Mouse (Mus musculus) liver, embryonic 14.5 days (tissue): ENCODE data around the gene Grhl3. TPM values are rescaled to one million over a fixed set of nuclear protein-coding genes. Genes with fewer than 3 reads are reported as not detected.

Experiments used
- ATAC-seq: fragments of 200-750 bp; cut with Nextera tagmentation; 2 replicates; pipeline ENCODE4 v1.8.0; 2017; ENCODE audit warnings: moderate number of reproducible peaks, mild to moderate bottlenecking, moderate library complexity; ENCODE audit not compliant: insufficient read depth
- DNase-seq, 3 experiments: peaks; one replicate each; pipeline ENCODE4 v3.0.0-alpha.2; 2012 to 2013; ENCODE audit warnings: low read depth in 3 of 3, low spot score in 3 of 3
- H3K27ac ChIP-seq: fragments of 300-500 bp; sonication (generic); 2 replicates; pipeline ENCODE4 v1.5.1; 2014; ENCODE audit warnings: moderate library complexity, mild to moderate bottlenecking, control low read depth, inconsistent platforms
- H3K27me3 ChIP-seq: fragments of 300-500 bp; sonication (generic); 2 replicates; pipeline ENCODE4 v1.6.1; 2014; ENCODE audit warnings: mild to moderate bottlenecking, low read length, moderate library complexity; ENCODE audit not compliant: control insufficient read depth, insufficient read depth
- H3K36me3 ChIP-seq: fragments of 300-500 bp; sonication (generic); replicated peaks from 2 replicates; pipeline ENCODE4 v1.6.1; 2014; ENCODE audit warnings: low read depth; ENCODE audit not compliant: control insufficient read depth, insufficient read depth
- H3K4me1 ChIP-seq, 2 experiments: fragments of 200-500 bp in 1 of 2; fragments of 300-500 bp in 1 of 2; sonication (generic) in 1 of 2; replicated peaks; 2 replicates each; pipeline ENCODE4 v1.6.1; 2012 to 2014; ENCODE audit warnings: antibody characterized with exemption in 1 of 2, inconsistent platforms in 1 of 2, low read length in 1 of 2; ENCODE audit not compliant: control insufficient read depth in 2 of 2, insufficient read depth in 2 of 2
- H3K4me2 ChIP-seq: fragments of 300-500 bp; sonication (generic); 2 replicates; pipeline ENCODE4 v1.6.1; 2014; ENCODE audit warnings: low read depth, mild to moderate bottlenecking, control low read depth, moderate library complexity
- H3K4me3 ChIP-seq, 2 experiments: fragments of 200-500 bp in 1 of 2; fragments of 300-500 bp in 1 of 2; sonication (generic) in 1 of 2; 2 replicates each; pipeline ENCODE4 v1.5.1; 2012 to 2014; ENCODE audit warnings: low read depth in 2 of 2, low read length in 2 of 2, mild to moderate bottlenecking in 2 of 2, control low read depth in 1 of 2, inconsistent platforms in 1 of 2, moderate library complexity in 1 of 2; ENCODE audit not compliant: insufficient read depth in 1 of 2
- H3K9ac ChIP-seq: fragments of 300-500 bp; sonication (generic); replicated peaks from 2 replicates; pipeline ENCODE4 v1.6.1; 2014; ENCODE audit warnings: mild to moderate bottlenecking, control low read depth, moderate library complexity
- H3K9me3 ChIP-seq: fragments of 300-500 bp; sonication (generic); 2 replicates; pipeline ENCODE4 v1.6.1; 2016; ENCODE audit warnings: low read length, mixed read lengths; ENCODE audit not compliant: control insufficient read depth
- CTCF ChIP-seq: IDR thresholded peaks from 2 replicates; pipeline ENCODE4 v1.5.1; 2016; ENCODE audit warnings: antibody characterized with exemption, low read depth, control low read depth
- EP300 ChIP-seq: IDR thresholded peaks from 2 replicates; pipeline ENCODE4 v1.6.1; 2016; ENCODE audit warnings: antibody characterized with exemption, low read depth
- WGBS: fragments of 180-500 bp; shearing (Covaris S2); extraction: QIAGEN DNeasy Blood & Tissue Kit; methylation state at CpG from one replicate; pipeline ENCODE4 v1.1.7; 2014; ENCODE audit not compliant: insufficient replicate concordance; 5-methylcytosine and 5-hydroxymethylcytosine counted together
- polyA plus RNA-seq, 2 experiments: library from polyadenylated mRNA; depleted of rRNA in 1 of 2; stranded (reverse) in 1 of 2; unstranded in 1 of 2; fragments of >200 nt; fragmentation: Nextera tagmentation in 1 of 2; extraction: Ambion mirVana in 1 of 2; gene quantifications; 2 replicates each; pipeline versions ENCODE4 v1.2.1 to v1.2.3; 2012 to 2014

Grhl3 gene
- polyA plus RNA-seq, 2 experiments, result 0.11 to 0.13 TPM

GRCm38 (mm10) chr4:135567042-135567441, 6.4 kb downstream of the Grhl3 start:
- Histone ChIP-seq H3K27me3 (peaks cover 46% of the 10 kb centered on the region), H3K4me1 (peaks cover 0 to 3% of the 10 kb centered on the region in 2 experiments; a peak in 2 of 4 replicates)

GRCm38 (mm10) chr4:135565400-135565799, 8.0 kb downstream of the Grhl3 start:
- Histone ChIP-seq H3K36me3 (no peaks in the 10 kb centered on the region), H3K4me3 (no peak overlapping the region), H3K4me2 (no peak overlapping the region), H3K4me1 (peaks cover 0 to 3% of the 10 kb centered on the region in 2 experiments; a peak in 2 of 4 replicates), H3K27me3 (peaks cover 31% of the 10 kb centered on the region), H3K27ac (no peak overlapping the region), H3K9ac (no peak overlapping the region), H3K9me3 (no peaks in the 10 kb centered on the region)
- TF ChIP-seq CTCF (no peak), EP300 (no peak)
- ATAC-seq (no peak), DNase-seq (no peak)
- 40% methylated on average over 9 of the region's 9 CpGs for WGBS

More at GRCm38 (mm10) chr4:135567042-135567441, 6.4 kb downstream of the Grhl3 start:
- no peaks in the 10 kb centered on the region for H3K36me3 ChIP-seq
- ATAC-seq, result no peak
- DNase-seq, result no peak
- no peak overlapping the region for H3K9ac ChIP-seq
- no peaks in the 10 kb centered on the region for H3K9me3 ChIP-seq
- no peak for TF ChIP-seq CTCF
- no peak for TF ChIP-seq EP300
- no peak overlapping the region for H3K4me3 ChIP-seq
- no peak overlapping the region for H3K4me2 ChIP-seq
- WGBS, result 25% methylated on average over 11 of the region's 11 CpGs
- H3K27ac ChIP-seq, result no peak overlapping the region

DNA sequence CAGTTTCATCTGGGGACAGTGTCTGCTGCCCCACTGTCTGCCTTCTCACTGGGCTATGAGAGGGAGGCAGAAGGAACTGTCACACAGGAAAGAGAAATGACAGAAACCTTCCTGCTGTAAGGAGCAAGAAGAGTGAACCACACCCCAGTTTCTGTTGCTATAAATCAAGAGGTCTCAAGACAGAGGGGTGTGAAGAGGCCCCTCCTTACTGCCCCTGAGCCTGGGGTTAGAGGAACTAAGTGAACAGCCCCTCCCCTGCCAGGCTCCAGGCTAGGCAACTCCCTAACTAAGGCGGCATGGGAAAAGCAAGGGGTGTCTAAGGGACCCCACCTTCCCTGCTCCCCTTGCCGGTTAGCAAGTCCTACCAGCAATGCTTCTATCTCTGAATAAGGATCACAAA, 9.6 kb downstream of the Grhl3 start:
- Histone ChIP-seq H3K27ac (no peak overlapping the region), H3K36me3 (no peaks in the 10 kb centered on the region), H3K9ac (no peak overlapping the region), H3K4me1 (no peaks in the 10 kb centered on the region), H3K27me3 (peaks cover 15% of the 10 kb centered on the region), H3K4me3 (no peak overlapping the region), H3K9me3 (no peaks in the 10 kb centered on the region), H3K4me2 (no peak overlapping the region)
- DNase-seq (no peak), ATAC-seq (no peak)
- no peak for TF ChIP-seq EP300
- TF ChIP-seq CTCF, result no peak
- 18% methylated on average over 2 of the region's 2 CpGs for WGBS

- no peak overlapping the region for H3K4me3 ChIP-seq
- H3K4me1 ChIP-seq, result no peaks in the 10 kb centered on the region
- ATAC-seq (no peak), DNase-seq (no peak)
- 56% methylated on average over 6 of the region's 6 CpGs for WGBS
- H3K9ac ChIP-seq, result no peak overlapping the region
- no peaks in the 10 kb centered on the region for H3K36me3 ChIP-seq
- H3K27me3 ChIP-seq, result no peaks in the 10 kb centered on the region
- H3K9me3 ChIP-seq, result no peaks in the 10 kb centered on the region
- no peak overlapping the region for H3K27ac ChIP-seq
- TF ChIP-seq CTCF, result no peak
- TF ChIP-seq EP300, result no peak
- H3K4me2 ChIP-seq, result no peak overlapping the region
These were observed 24.1 kb downstream of the Grhl3 start for GRCm38 (mm10) chr4:135549323-135549722.

- no peaks in the 10 kb centered on the region for H3K4me1 ChIP-seq
- no peak overlapping the region for H3K27ac ChIP-seq
- 29% methylated on average over 9 of the region's 9 CpGs for WGBS
- H3K36me3 ChIP-seq, result no peaks in the 10 kb centered on the region
- no peak overlapping the region for H3K4me3 ChIP-seq
- TF ChIP-seq CTCF (no peak), EP300 (no peak)
- ATAC-seq (no peak), DNase-seq (no peak)
- H3K9ac ChIP-seq, result no peak overlapping the region
- H3K4me2 ChIP-seq, result no peak overlapping the region
- no peaks in the 10 kb centered on the region for H3K27me3 ChIP-seq
- H3K9me3 ChIP-seq, result no peaks in the 10 kb centered on the region
These were observed 24.8 kb downstream of the Grhl3 start for GRCm38 (mm10) chr4:135548521-135549077.
